Mouse (Mus musculus) forelimb bud, embryonic 11.5 days (tissue): Measurements from ENCODE around the gene Atf5.

ENCODE experiments used
- DNase-seq: peaks from one replicate; pipeline ENCODE4 v3.0.0-alpha.2; 2012; ENCODE audit warnings: low read depth, low spot score

The Atf5 gene

DNA sequence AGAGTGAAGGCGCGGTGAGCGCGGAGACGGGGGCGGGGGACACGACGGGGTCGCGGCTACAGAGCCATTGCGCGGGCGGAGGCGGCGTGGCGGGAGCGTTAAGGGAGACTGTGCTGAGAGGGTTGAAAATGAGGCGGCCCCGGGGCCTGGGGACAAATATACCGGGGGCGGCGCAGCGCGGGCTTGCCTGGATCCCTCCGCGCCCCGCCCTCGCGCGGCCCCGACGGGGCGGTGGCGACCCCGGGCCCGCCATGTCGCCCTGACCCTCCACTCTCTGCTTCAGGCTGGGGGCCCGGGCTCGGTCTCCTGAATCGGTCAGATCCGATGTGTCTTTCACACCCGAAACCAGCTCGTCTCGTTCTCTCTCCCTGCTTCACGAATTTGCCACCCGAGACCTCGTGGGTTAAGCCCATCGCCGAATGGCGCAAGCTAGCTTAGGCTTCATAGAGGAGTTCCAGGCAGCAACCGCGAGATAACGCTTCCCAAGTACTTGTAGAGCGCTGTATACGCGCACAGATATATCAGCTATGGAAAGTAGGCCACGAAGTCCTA lies at the start of gene Atf5:
Gene Atf5, minus strand, starts transcription at position 189 of the 552 bp plus-strand sequence.
- DNase-seq = peak; percentile 46

DNA sequence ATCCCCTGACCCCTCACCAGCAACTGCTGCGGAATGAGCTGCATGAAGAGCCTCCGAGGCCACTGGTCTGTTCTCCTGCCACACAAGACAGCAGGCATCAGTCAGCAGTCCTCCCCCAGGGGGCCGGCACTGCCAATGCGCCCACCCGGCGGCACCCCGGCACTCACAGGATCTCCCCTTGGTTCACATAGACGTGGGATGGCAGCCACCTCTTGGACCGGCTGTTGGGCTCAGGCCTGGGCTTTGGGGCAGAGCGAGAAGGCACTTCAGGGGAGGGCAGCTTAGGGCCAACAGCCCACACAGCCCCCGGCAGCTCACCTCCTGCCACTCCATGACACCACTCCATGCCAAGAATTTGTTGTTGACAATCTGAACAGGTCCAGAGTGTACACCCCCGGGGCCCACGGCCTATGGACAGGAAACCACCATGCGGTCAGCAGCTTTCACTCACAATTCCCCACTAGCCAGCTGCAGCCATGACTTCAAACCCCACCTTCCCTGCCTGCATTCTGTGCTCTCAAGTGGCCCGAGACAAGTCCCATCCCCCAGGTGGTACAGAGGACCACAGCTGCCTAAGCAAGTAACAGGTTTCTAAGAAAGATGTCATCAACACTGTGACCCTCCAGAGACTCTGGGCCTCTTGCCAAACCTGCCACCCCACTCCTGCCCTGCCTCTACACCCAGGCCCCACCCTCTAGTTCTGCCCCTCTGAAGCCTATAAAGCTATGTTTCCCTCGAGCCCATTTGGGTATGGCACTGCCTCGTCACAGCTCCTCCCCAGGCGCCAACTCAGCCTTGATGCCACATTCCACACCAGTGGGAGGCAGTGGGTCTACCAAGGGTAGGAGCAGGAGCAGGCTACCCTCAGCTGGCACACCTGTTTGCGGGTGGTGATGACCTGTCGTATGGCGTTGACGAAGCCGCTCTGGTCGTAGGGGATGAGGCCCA lies 48.4 kb upstream of the Atf5 start:
- no peak for DNase-seq

DNA sequence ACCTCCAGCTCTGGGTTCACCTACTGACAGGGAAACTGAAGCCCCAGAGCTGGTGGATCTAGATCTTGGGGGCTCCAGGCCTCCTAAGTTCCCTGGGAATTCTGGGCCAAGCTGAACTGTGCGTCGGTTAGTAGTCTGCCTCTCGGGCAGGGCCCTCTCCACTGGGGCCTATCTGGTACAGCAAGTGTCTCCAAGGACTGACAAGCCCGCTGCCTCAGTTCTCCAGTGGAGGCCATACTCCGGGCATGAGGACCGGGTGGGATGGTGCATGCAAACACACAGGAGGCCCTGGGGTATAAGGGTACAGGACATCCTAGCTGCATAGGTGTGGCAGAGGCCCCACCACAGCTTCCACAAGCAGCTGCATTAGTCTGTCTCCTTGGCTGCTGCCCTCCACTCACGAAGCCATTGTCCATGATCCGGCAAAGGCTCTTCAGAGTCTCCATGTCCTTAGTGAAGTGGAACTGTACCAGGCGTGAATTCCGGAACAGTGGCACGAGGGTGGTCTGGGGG lies 47.6 kb upstream of the Atf5 start:
- no peak for DNase-seq

DNA sequence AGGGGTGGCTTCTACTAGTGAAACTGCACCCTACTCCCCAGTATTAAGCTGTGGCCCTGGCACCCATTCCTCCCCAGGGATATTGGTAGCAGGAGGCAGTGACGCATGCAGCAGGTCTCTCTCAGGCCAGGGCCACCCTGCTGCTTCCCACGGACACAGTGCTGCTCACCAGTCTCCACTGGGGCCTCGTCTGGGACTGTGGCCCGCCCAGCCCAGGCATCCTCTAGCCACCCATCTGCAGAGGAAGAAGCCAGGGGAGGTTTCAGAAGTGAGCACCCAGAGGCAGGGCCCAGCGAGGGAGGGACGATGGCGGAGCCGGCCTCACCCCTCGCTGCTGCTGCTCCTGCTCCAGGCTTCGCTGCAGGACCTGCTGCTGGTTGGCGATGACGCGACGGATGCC lies 46.8 kb upstream of the Atf5 start:
- no peak for DNase-seq

DNA sequence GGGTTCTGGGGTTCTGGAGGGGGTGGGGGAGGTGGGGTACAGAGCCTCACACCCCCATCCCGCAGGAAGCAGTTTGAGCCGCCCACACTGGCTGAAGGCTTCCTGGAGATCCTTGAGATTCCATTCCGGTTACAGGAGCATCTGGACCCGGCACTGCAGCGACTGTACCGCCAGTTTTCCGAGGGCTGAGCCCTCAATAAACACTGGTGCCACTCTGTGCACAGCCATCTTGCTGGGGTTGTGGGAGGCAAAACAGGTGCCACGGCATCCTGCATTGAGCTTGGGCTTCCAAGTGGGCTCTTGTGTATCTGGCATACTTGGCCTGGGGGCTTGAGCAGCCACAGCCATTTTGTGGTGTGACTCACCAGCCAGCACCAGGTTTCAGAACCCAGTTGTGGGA lies 46.0 kb upstream of the Atf5 start:
- no peak for DNase-seq

GRCm38 (mm10) chr7:44861429-44861816 lies 45.0 kb upstream of the Atf5 start:
- DNase-seq = no peak

- DNase-seq = peak; percentile 69
Measured at GRCm38 (mm10) chr7:44860576-44861428, 44.3 kb upstream of the Atf5 start.

- no peak for DNase-seq
Measured at GRCm38 (mm10) chr7:44859896-44860295, 43.4 kb upstream of the Atf5 start.

DNA sequence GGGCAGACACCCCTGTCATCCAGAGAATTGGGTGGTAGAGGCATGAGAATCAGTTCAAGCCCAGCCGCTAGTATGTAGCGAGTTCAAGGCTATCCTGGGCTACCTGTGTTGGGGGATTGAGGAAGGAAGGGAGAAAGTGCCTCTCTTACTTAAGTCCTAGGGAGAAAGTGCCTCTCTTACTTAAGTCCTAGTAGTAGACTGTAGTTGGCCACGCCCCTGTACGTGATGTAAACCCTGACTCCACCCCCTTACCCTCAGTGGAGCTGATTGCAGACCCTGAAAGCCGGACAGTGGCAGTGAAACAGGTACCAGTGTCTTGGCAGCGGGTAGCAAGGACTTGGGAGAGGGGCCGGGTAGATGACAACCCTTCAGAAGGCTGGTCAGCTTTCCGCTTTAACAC lies 41.4 kb upstream of the Atf5 start:
- DNase-seq = no peak

- peak; percentile 88 for DNase-seq
Measured at GRCm38 (mm10) chr7:44857042-44857552, 40.6 kb upstream of the Atf5 start, which contains the start of gene Pnkp. Pnkp (plus strand) TSS chr7:44857139.

GRCm38 (mm10) chr7:44856265-44856916 lies 39.9 kb upstream of the Atf5 start:
- no peak for DNase-seq

GRCm38 (mm10) chr7:44855036-44855435 lies 38.6 kb upstream of the Atf5 start:
- DNase-seq = no peak

GRCm38 (mm10) chr7:44854356-44855031 lies 38.0 kb upstream of the Atf5 start:
- DNase-seq = peak; percentile 70

DNA sequence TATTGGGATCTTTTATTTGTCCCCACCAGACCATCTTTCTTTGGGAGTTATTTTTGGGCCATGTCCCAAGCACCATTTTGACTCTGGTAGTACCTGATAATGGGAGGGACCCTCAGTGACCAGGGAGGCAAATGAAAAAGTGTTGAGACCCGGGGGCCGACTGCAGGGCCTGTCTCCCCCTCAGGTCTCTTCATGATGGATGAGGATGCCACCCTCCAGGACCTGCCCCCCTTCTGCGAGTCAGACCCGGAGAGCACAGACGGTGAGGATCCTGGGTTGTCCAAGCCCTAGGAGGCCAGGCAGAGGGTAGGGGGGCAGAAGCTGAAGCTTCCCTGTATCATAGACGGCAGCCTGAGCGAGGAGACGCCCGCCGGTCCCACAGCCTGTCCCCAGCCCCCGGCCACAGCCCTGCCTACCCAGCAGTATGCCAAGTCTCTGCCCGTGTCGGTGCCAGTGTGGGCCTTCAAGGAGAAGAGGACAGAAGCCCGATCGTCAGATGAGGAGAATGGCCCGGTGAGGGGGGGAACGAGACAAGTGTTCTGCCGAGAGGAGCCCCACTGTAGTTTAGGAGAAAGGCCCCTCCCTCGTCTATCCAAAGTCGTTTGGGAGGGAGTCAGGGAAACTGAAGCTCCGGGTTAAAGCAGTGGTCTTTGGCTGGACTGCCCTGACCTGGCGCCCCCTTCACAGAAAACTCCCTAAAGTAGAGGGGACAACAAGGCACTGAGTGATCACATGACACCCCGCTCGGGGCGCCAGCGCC lies 37.3 kb upstream of the Atf5 start:
- no peak for DNase-seq

DNA sequence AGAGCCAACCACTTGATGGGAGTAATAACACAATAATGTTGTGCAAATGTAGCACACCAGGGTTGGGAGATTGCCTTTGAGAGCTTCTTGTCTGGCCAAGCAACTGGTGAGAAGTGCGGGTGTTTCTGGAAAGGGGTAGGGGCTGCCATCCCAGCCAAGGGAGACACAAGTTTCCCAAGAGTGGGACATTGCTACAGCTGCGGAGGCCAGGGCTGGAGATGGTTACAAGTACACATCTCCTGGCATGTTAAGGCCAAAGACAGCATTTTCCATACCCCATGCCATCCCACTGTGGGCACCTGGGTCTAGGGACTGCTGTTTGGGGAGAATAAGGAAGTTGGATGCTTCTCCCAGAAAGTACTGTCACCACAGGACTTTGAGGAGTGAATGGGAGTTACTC lies 36.6 kb upstream of the Atf5 start:
- DNase-seq = no peak

DNA sequence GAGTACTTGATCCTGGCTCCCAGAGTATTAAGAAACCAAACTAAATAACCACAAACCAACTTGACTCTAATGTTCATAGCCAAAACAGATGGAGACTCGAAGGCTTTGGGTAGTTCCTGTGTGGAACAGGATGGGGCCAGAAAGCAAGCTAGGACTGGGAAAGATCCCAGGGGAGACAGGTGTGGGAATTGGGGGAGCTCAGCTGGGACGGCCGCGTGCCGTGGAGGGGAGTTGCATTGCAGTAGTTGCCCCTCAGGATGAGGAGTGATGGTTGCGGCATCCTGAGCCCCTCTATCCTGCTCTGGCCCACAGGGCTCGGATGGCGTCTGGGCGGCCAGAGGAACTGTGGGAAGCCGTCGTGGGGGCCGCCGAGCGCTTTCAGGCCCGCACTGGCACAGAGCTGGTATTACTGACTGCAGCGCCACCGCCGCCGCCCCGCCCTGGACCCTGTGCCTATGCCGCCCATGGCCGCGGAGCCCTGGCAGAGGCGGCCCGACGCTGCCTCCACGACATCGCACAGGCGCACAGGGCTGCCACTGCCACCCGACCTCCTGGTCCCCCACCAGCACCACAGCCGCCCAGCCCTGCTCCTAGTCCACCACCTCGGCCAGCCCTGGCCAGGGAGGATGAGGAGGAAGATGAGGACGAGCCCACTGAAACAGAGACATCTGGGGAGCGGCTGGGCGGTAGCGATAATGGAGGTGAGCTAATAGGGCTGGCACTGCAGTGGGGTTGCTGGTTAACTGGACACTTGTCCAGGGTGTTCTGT lies 36.0 kb upstream of the Atf5 start:
- no peak for DNase-seq

- DNase-seq = no peak
Measured at GRCm38 (mm10) chr7:44851625-44852234, 35.3 kb upstream of the Atf5 start.

DNA sequence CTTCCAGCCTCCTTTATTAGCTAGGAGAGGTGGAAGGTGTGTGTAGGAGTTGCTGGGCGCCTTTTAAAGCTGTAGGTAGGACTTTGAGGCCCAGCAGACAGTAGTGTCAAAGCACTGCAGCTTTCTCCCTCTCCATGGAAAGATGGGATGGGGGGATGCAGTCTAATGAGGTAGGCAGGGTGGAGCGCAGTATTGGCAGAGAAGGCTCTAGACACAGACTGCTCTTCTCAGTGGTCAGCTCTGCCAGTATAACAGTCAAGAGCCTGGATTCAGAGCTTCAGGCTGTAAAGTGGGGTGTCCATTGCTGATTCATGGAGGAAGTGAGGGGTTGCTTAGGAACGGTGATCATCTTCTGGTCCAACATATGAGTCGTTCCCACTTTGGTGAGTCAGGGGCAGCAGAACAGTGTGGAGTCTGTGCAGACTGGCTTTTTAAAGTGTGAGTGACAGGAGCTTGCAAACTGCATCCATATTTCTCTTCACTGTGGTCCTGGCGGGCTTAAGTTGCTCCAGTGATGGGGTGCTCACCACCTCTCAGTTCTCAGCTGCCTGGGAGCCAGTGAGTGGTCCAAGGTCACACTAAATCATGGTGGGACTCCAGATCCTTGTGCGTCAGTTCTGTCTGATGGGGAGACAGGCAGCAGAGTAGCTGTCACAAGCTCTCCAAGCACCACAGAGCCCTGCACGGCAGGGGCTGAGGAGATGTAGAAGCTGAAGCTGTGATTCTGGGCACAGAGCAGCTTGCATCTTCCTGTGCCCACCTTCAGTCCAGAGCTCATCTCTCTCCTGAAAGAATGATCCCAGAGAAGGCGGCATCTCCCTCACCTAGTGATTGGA lies 34.5 kb upstream of the Atf5 start:
- no peak for DNase-seq
